ENCODE assay signal across 23 mouse cellular contexts in genomic region chr2:179476622-179477021, GRCm38 (mm10). TPM values are rescaled to one million over a fixed set of nuclear protein-coding genes. Genes with fewer than 3 reads are reported as not detected.
DNase-seq lines count a peak whose midpoint lies in the region; ATAC-seq and TF ChIP-seq lines count a peak whose summit lies in the region.
"Had no signal": no experiment of that assay in that cellular context is flagged by ENCODE, and none has a peak within 500 bp of the region (broad histone marks: within the 10 kb centered on the region; RNA-seq: fewer than 3 reads in every experiment).

No protein-coding gene starts in this region.

- H3K4me2 ChIP-seq in kidney, postnatal 0 days (ENCODE audit: low read length) = no peak overlapping the region
- H3K4me2 ChIP-seq in stomach, postnatal 0 days (replicated peaks; ENCODE audit: low read depth) = no peak overlapping the region
- H3K4me2 ChIP-seq: embryonic facial prominence, embryonic 12.5 days; hindbrain, embryonic 13.5 days; liver, embryonic 13.5 days had no signal

- TF ChIP-seq CTCF in kidney, postnatal 0 days (IDR thresholded peaks at IDR 0.05; ENCODE audit: low read depth) = no peak
- TF ChIP-seq CTCF in stomach, postnatal 0 days (IDR thresholded peaks at IDR 0.05; ENCODE audit: low read depth) = no peak

- in situ Hi-C loops in ES-E14 (cut with MboI; ENCODE audit: low sequenced_read_pairs in 2 of 2, unreplicated experiment in 2 of 2) = no loop called here

- H3K9ac ChIP-seq in kidney, postnatal 0 days (ENCODE audit: low read depth, low read length) = no peak overlapping the region
- no peak overlapping the region for H3K9ac ChIP-seq in ES-E14 (ENCODE audit: insufficient read depth, low read depth, low read length, poor library complexity, severe bottlenecking)
- no peak overlapping the region for H3K9ac ChIP-seq in stomach, postnatal 0 days (ENCODE audit: low read length)
- H3K9ac ChIP-seq: embryonic facial prominence, embryonic 12.5 days; hindbrain, embryonic 13.5 days; liver, embryonic 13.5 days had no signal

- DNase-seq in kidney, postnatal 0 days (ENCODE audit: low spot score) = peak; percentile 40
- no peak for DNase-seq in kidney, adult 8-10 months
- peak; percentile 40 for DNase-seq in ES-E14 (ENCODE audit: low read depth, low spot score)
- DNase-seq in embryo, embryonic 10 days (ENCODE audit: low spot score) = peak; percentile 63
- peak; percentile 41 for DNase-seq in forelimb bud, embryonic 11.5 days (ENCODE audit: low read depth, low spot score)
- no peak for DNase-seq in stomach, postnatal 0 days (ENCODE audit: low spot score)
- no peak for DNase-seq in cerebellum, adult 9-10 months
- DNase-seq in left cerebral cortex, adult 11 months (ENCODE audit: low spot score) = no peak
- DNase-seq: adrenal gland, postnatal 36 days; cerebellum, adult 9-11 months; gastrocnemius, adult 2 months; heart, adult 18-20 months; kidney, adult 2 months; layer of hippocampus, postnatal 36 days; left cerebral cortex, postnatal 4 days; liver, embryonic 13.5 days; right cerebral cortex, postnatal 14 days; thymus, postnatal 14 days had no signal

- no peaks in the 10 kb centered on the region for H3K9me3 ChIP-seq in kidney, postnatal 0 days (replicated peaks; ENCODE audit: low read length)
- H3K9me3 ChIP-seq in ES-E14 (ENCODE audit: control insufficient read depth, insufficient read depth, low read depth, low read length) = no peaks in the 10 kb centered on the region
- H3K9me3 ChIP-seq in stomach, postnatal 0 days (ENCODE audit: control insufficient read depth, low read length) = 0 out of 2 replicates have a peak, but pooled peaks cover 3% of the 10 kb centered on the region
- H3K9me3 ChIP-seq: embryonic facial prominence, embryonic 12.5 days; hindbrain, embryonic 13.5 days had no signal

- no peaks in the 10 kb centered on the region for H3K4me1 ChIP-seq in kidney, postnatal 0 days (replicated peaks; ENCODE audit: insufficient read depth, low read length)
- no peaks in the 10 kb centered on the region for H3K4me1 ChIP-seq in ES-E14 (ENCODE audit: control insufficient read depth in 2 of 2, insufficient read depth in 2 of 2, low read length in 2 of 2, poor library complexity in 1 of 2)
- no peaks in the 10 kb centered on the region for H3K4me1 ChIP-seq in stomach, postnatal 0 days (replicated peaks; ENCODE audit: control insufficient read depth, insufficient read depth)
- H3K4me1 ChIP-seq: liver, embryonic 13.5 days had no signal

- H3K27ac ChIP-seq in kidney, postnatal 0 days = no peak overlapping the region
- no peak overlapping the region for H3K27ac ChIP-seq in ES-E14 (ENCODE audit: insufficient read depth, low read depth, low read length, poor library complexity, severe bottlenecking)
- no peak overlapping the region for H3K27ac ChIP-seq in stomach, postnatal 0 days (replicated peaks)
- H3K27ac ChIP-seq: embryonic facial prominence, embryonic 12.5 days; gastrocnemius, adult 2 months; hindbrain, embryonic 13.5 days; liver, embryonic 13.5 days had no signal

- WGBS in kidney, postnatal 0 days = 81% methylated on average over 6 of the region's 6 CpGs
- WGBS in stomach, postnatal 0 days = 81% methylated on average over 6 of the region's 6 CpGs

- TF ChIP-seq EP300 in stomach, postnatal 0 days (optimal IDR thresholded peaks at IDR 0.05) = no peak

- no peaks in the 10 kb centered on the region for H3K36me3 ChIP-seq in kidney, postnatal 0 days (ENCODE audit: insufficient read depth, low read length)
- no peaks in the 10 kb centered on the region for H3K36me3 ChIP-seq in ES-E14 (ENCODE audit: control insufficient read depth, insufficient read depth, low read length, poor library complexity, severe bottlenecking)
- no peaks in the 10 kb centered on the region for H3K36me3 ChIP-seq in stomach, postnatal 0 days (ENCODE audit: control insufficient read depth, insufficient read depth, low read length)
- H3K36me3 ChIP-seq: embryonic facial prominence, embryonic 12.5 days; hindbrain, embryonic 13.5 days; liver, embryonic 13.5 days had no signal

- H3K4me3 ChIP-seq in kidney, postnatal 0 days (replicated peaks; ENCODE audit: low read depth, low read length) = no peak overlapping the region
- H3K4me3 ChIP-seq in ES-E14 (ENCODE audit: insufficient read depth in 1 of 2, low read depth in 1 of 2, low read length in 2 of 2, poor library complexity in 1 of 2, severe bottlenecking in 1 of 2) = no peak overlapping the region
- no peak overlapping the region for H3K4me3 ChIP-seq in stomach, postnatal 0 days (ENCODE audit: low read depth, low read length)
- H3K4me3 ChIP-seq: embryonic facial prominence, embryonic 12.5 days; gastrocnemius, adult 2 months; hindbrain, embryonic 13.5 days; liver, embryonic 13.5 days had no signal

- ATAC-seq in kidney, postnatal 0 days (replicated peaks; ENCODE audit: low FRiP score, low read depth) = no peak
- ATAC-seq in stomach, postnatal 0 days (ENCODE audit: low FRiP score, low TSS enrichment) = no peak
- ATAC-seq: forebrain, embryonic 16.5 days had no signal

- no peaks in the 10 kb centered on the region for H3K27me3 ChIP-seq in kidney, postnatal 0 days (ENCODE audit: insufficient read depth, low read length)
- no peaks in the 10 kb centered on the region for H3K27me3 ChIP-seq in stomach, postnatal 0 days (ENCODE audit: control insufficient read depth, insufficient read depth, low read length)
- H3K27me3 ChIP-seq: embryonic facial prominence, embryonic 12.5 days; hindbrain, embryonic 13.5 days; liver, embryonic 13.5 days had no signal

TF ChIP-seq in ES-E14, 5 proteins besides CTCF, POLR2A, EP300 and RAD21:
- no peak for TF ChIP-seq ZNF384 (IDR thresholded peaks at IDR 0.05; ENCODE audit: low read depth, low read length)
- TF ChIP-seq CHD2 (IDR thresholded peaks at IDR 0.05; ENCODE audit: low read depth, low read length) = no peak
- no peak for TF ChIP-seq HCFC1 (IDR thresholded peaks at IDR 0.05; ENCODE audit: borderline replicate concordance, insufficient read depth, low read length)
- TF ChIP-seq MAFK (IDR thresholded peaks at IDR 0.05; ENCODE audit: insufficient read depth, low read depth, low read length) = no peak
- no peak for TF ChIP-seq ZC3H11A (IDR thresholded peaks at IDR 0.05; ENCODE audit: borderline replicate concordance, low read depth, low read length)
TF ChIP-seq in ES-E14: peak in this region for 0.

RNA-seq across cellular contexts. Expression of gene Cdh4, which starts 34.4 kb away (rescaled TPM):
- 10.7 and 11.5 TPM in 2 replicates for polyA plus RNA-seq in kidney, postnatal 0 days (2015; fragmentation: Nextera tagmentation; extraction: Ambion mirVana)
- total RNA-seq in ES-E14 (2012; rRNA removed) = 1.7 and 1.9 TPM in 2 replicates
- 2.9 and 3.1 TPM in 2 replicates for polyA plus RNA-seq in stomach, postnatal 0 days (2015; fragmentation: Nextera tagmentation; extraction: Ambion mirVana)
- total RNA-seq: megakaryocyte progenitor cell, adult 5-6 weeks had no signal
- polyA plus RNA-seq: C2C12 had no signal

Comparison
In these comparisons a context has a peak if more than half of its experiments do, and no peak if none do; other contexts are left out.
1. DNase-seq: peak in kidney, postnatal 0 days (single experiment), ES-E14 (single experiment), embryo, embryonic 10 days (single experiment) and forelimb bud, embryonic 11.5 days (single experiment); none in kidney, adult 8-10 months (0 of 2), stomach, postnatal 0 days (single experiment), cerebellum, adult 9-10 months (single experiment) and left cerebral cortex, adult 11 months (single experiment).